In genomic region chr10:128302357-128302756, GRCm38 (mm10) we compare ENCODE assay signal across 8 mouse cellular contexts. TPM values are rescaled to one million over a fixed set of nuclear protein-coding genes. Genes with fewer than 3 reads are reported as not detected.
DNase-seq lines count a peak whose midpoint lies in the region; ATAC-seq and TF ChIP-seq lines count a peak whose summit lies in the region.

No protein-coding gene starts in this region.

- TF ChIP-seq EP300 in MEL (IDR thresholded peaks at IDR 0.05; ENCODE audit: low read depth in 1 of 2, low read length in 2 of 2) = no peak

- peaks cover 6% of the 10 kb centered on the region; the same call in 1 of the 2 replicates for H3K79me2 ChIP-seq in MEL (ENCODE audit: control insufficient read depth, insufficient read depth, low read length, poor library complexity)

- intact Hi-C loops in heart, postnatal 36 days (cut with DNase I) = no loop called here

- 30% methylated on average over 3 of the region's 3 CpGs for WGBS in heart, embryonic 14.5 days
- 42% methylated on average over 3 of the region's 3 CpGs for WGBS in hindbrain, embryonic 11.5 days
- WGBS in midbrain, embryonic 14.5 days = 41% methylated on average over 3 of the region's 3 CpGs

- no peak for TF ChIP-seq POLR2A in MEL (IDR thresholded peaks at IDR 0.05; ENCODE audit: control insufficient read depth in 1 of 2, insufficient read depth in 1 of 2, low read depth in 1 of 2, low read length in 2 of 2, poor library complexity in 1 of 2)

- H3K4me1 ChIP-seq in heart, embryonic 14.5 days (ENCODE audit: control insufficient read depth in 2 of 2, insufficient read depth in 2 of 2, low read length in 2 of 2) = peaks cover 22 to 26% of the 10 kb centered on the region in 2 experiments
- peaks cover 5 to 16% of the 10 kb centered on the region in 2 experiments for H3K4me1 ChIP-seq in MEL (ENCODE audit: control insufficient read depth in 1 of 2, insufficient read depth in 2 of 2, low read length in 2 of 2)
- H3K4me1 ChIP-seq in hindbrain, embryonic 11.5 days (replicated peaks; ENCODE audit: control insufficient read depth, insufficient read depth, low read length) = peaks cover 8% of the 10 kb centered on the region; the same call in 1 of the 2 replicates
- H3K4me1 ChIP-seq in midbrain, embryonic 14.5 days (ENCODE audit: control insufficient read depth, insufficient read depth, low read length) = peaks cover 17% of the 10 kb centered on the region

- peak overlapping the region; percentile 94 to 98; a peak in 3 of 4 replicates for H3K27ac ChIP-seq in heart, embryonic 14.5 days (replicated peaks in 1 of 2; ENCODE audit: control insufficient read depth in 1 of 2, insufficient read depth in 1 of 2, low read depth in 2 of 2, low read length in 2 of 2)
- peak overlapping the region; percentile 93 for H3K27ac ChIP-seq in MEL (ENCODE audit: control insufficient read depth, low read depth, low read length)
- peak overlapping the region; percentile 82 for H3K27ac ChIP-seq in hindbrain, embryonic 11.5 days (ENCODE audit: low read depth, low read length)
- H3K27ac ChIP-seq in midbrain, embryonic 14.5 days (replicated peaks; ENCODE audit: low read depth, low read length) = peak overlapping the region; percentile 95

- no peak for ATAC-seq in heart, embryonic 14.5 days (ENCODE audit: insufficient number of reproducible peaks, insufficient read depth, low FRiP score, low read depth)
- ATAC-seq in hindbrain, embryonic 11.5 days (ENCODE audit: low FRiP score) = no peak
- ATAC-seq in midbrain, embryonic 14.5 days (ENCODE audit: low FRiP score, low TSS enrichment) = no peak
- ATAC-seq in monocyte, adult 5-6 weeks (replicated peaks; ENCODE audit: insufficient number of reproducible peaks, low FRiP score, low TSS enrichment, poor library complexity, severe bottlenecking) = no peak

- H3K4me3 ChIP-seq in heart, embryonic 14.5 days (ENCODE audit: control insufficient read depth in 1 of 2, insufficient read depth in 1 of 2, low read depth in 1 of 2, low read length in 2 of 2) = peak overlapping the region; percentile 52 to 74; a peak in 3 of 4 replicates
- H3K4me3 ChIP-seq in MEL (ENCODE audit: control insufficient read depth in 1 of 2, insufficient read depth in 1 of 2, low read depth in 2 of 2, low read length in 2 of 2) = peak overlapping the region; percentile 68 to 85
- H3K4me3 ChIP-seq in hindbrain, embryonic 11.5 days (ENCODE audit: low read depth, low read length) = peak overlapping the region; percentile 60
- peak overlapping the region; percentile 42 for H3K4me3 ChIP-seq in midbrain, embryonic 14.5 days (replicated peaks; ENCODE audit: low read depth, low read length)

- TF ChIP-seq CTCF in MEL (IDR thresholded peaks at IDR 0.05 in 2 of 3, conservative IDR thresholded peaks at IDR 0.05 in 1 of 3; ENCODE audit: control insufficient read depth in 1 of 3, insufficient read depth in 1 of 3, low read depth in 2 of 3, low read length in 3 of 3, poor library complexity in 1 of 3, severe bottlenecking in 1 of 3) = no peak

- peak overlapping the region; percentile 84 for H3K9ac ChIP-seq in heart, embryonic 14.5 days (ENCODE audit: low read length)
- peak overlapping the region; percentile 90 for H3K9ac ChIP-seq in MEL (ENCODE audit: control insufficient read depth, low read depth, low read length, poor library complexity, severe bottlenecking)
- H3K9ac ChIP-seq in hindbrain, embryonic 11.5 days (ENCODE audit: low read depth, low read length) = peak overlapping the region; percentile 87
- H3K9ac ChIP-seq in midbrain, embryonic 14.5 days (replicated peaks; ENCODE audit: low read length) = peak overlapping the region; percentile 64

- no peaks in the 10 kb centered on the region for H3K9me3 ChIP-seq in heart, embryonic 14.5 days (ENCODE audit: control insufficient read depth, low read length)
- no peaks in the 10 kb centered on the region for H3K9me3 ChIP-seq in MEL (replicated peaks; ENCODE audit: insufficient read depth, low read length)
- H3K9me3 ChIP-seq in hindbrain, embryonic 11.5 days (ENCODE audit: control insufficient read depth, low read length) = no peaks in the 10 kb centered on the region
- H3K9me3 ChIP-seq in midbrain, embryonic 14.5 days (ENCODE audit: control insufficient read depth, low read length) = no peaks in the 10 kb centered on the region

- peak overlapping the region; percentile 66 for H3K4me2 ChIP-seq in heart, embryonic 14.5 days (ENCODE audit: low read length)
- H3K4me2 ChIP-seq in hindbrain, embryonic 11.5 days (replicated peaks; ENCODE audit: low read depth, low read length) = peak overlapping the region; percentile 72
- H3K4me2 ChIP-seq in midbrain, embryonic 14.5 days (ENCODE audit: low read length) = peak overlapping the region; percentile 70

- H3K27me3 ChIP-seq in heart, embryonic 14.5 days (ENCODE audit: control insufficient read depth, insufficient read depth, low read length) = no peaks in the 10 kb centered on the region
- H3K27me3 ChIP-seq in MEL (ENCODE audit: control insufficient read depth in 1 of 2, insufficient read depth in 2 of 2, low read length in 2 of 2) = no peaks in the 10 kb centered on the region
- no peaks in the 10 kb centered on the region for H3K27me3 ChIP-seq in hindbrain, embryonic 11.5 days (ENCODE audit: control insufficient read depth, insufficient read depth, low read length)
- no peaks in the 10 kb centered on the region for H3K27me3 ChIP-seq in midbrain, embryonic 14.5 days (ENCODE audit: control insufficient read depth, insufficient read depth, low read length)

- peaks cover 15% of the 10 kb centered on the region; the same call in 1 of the 2 replicates for H3K36me3 ChIP-seq in heart, embryonic 14.5 days (ENCODE audit: control insufficient read depth, insufficient read depth, low read length)
- H3K36me3 ChIP-seq in MEL (ENCODE audit: control insufficient read depth in 1 of 2, insufficient read depth in 2 of 2, low read length in 2 of 2) = peaks cover 0 to 18% of the 10 kb centered on the region in 2 experiments; a peak in 2 of 4 replicates
- no peaks in the 10 kb centered on the region for H3K36me3 ChIP-seq in hindbrain, embryonic 11.5 days (ENCODE audit: control insufficient read depth, insufficient read depth, low read length)
- no peaks in the 10 kb centered on the region for H3K36me3 ChIP-seq in midbrain, embryonic 14.5 days (ENCODE audit: control insufficient read depth, insufficient read depth, low read length)

- DNase-seq in heart, postnatal 36 days = no peak
- DNase-seq in MEL (ENCODE audit: low read depth, low spot score) = peak; percentile 61
- DNase-seq in hindbrain, embryonic 11.5 days (ENCODE audit: low spot score) = peak; percentile 4
- no peak for DNase-seq in midbrain, embryonic 14.5 days
- no peak for DNase-seq in ovary, postnatal 10 days (ENCODE audit: low spot score)
- no peak for DNase-seq in right cerebral cortex, postnatal 36 days (ENCODE audit: low spot score in 2 of 2)

- TF ChIP-seq RAD21 in MEL (IDR thresholded peaks at IDR 0.05; ENCODE audit: low read depth, low read length) = no peak

RNA-seq across cellular contexts. Expression of gene Pan2, which starts 0.8 kb away (rescaled TPM):
- 28.8 and 29.6 TPM in 2 replicates for polyA plus RNA-seq in heart, embryonic 14.5 days (2014; fragmentation: Nextera tagmentation; extraction: Ambion mirVana)
- 1 to 10 TPM; 7.5 to 7.6 TPM for total RNA-seq in heart, postnatal 36 days (2021)
- 6.8 and 7.9 TPM in 2 replicates for total RNA-seq in MEL (2012; rRNA removed)
- polyA plus RNA-seq in MEL (2012; ENCODE audit: insufficient read depth in 1 of 2, insufficient read length in 2 of 2, low read depth in 1 of 2, low replicate concordance in 2 of 2, missing spikeins in 1 of 2) = 10 to 100 TPM in 1 of 2 experiments, not detected in 1; 28.6 TPM
- 30.5 and 31.2 TPM in 2 replicates for polyA plus RNA-seq in hindbrain, embryonic 11.5 days (2014; fragmentation: Nextera tagmentation; extraction: Ambion mirVana)
- 18.5 and 23.0 TPM in 2 replicates for polyA plus RNA-seq in midbrain, embryonic 14.5 days (2014; fragmentation: Nextera tagmentation; extraction: Ambion mirVana)
- total RNA-seq in monocyte, adult 5-6 weeks (2017) = 12.1 to 21.8 TPM (median 14.6 TPM) in 3 replicates

RNA-seq across cellular contexts. Expression of gene Il23a, which starts 3.8 kb away (rescaled TPM):
- polyA plus RNA-seq in heart, embryonic 14.5 days (2014; fragmentation: Nextera tagmentation; extraction: Ambion mirVana) = 3.3 and 4.3 TPM in 2 replicates
- not detected for total RNA-seq in heart, postnatal 36 days (2021)
- 0.12 and 0.20 TPM in 2 replicates for total RNA-seq in MEL (2012; rRNA removed)
- under 1 TPM in 1 of 2 experiments, not detected in 1; 0.29 TPM for polyA plus RNA-seq in MEL (2012; ENCODE audit: insufficient read depth in 1 of 2, insufficient read length in 2 of 2, low read depth in 1 of 2, low replicate concordance in 2 of 2, missing spikeins in 1 of 2)
- polyA plus RNA-seq in hindbrain, embryonic 11.5 days (2014; fragmentation: Nextera tagmentation; extraction: Ambion mirVana) = 0.28 TPM in 1 of 2 replicates, not detected in the other
- 0.22 TPM in 1 of 2 replicates, not detected in the other for polyA plus RNA-seq in midbrain, embryonic 14.5 days (2014; fragmentation: Nextera tagmentation; extraction: Ambion mirVana)
- total RNA-seq in monocyte, adult 5-6 weeks (2017) = not detected in 3 replicates

RNA-seq across cellular contexts. Expression of gene Cnpy2, which starts 19.9 kb away (rescaled TPM):
- 213 and 243 TPM in 2 replicates for polyA plus RNA-seq in heart, embryonic 14.5 days (2014; fragmentation: Nextera tagmentation; extraction: Ambion mirVana)
- 10 to 100 TPM; 65.4 to 67.3 TPM for total RNA-seq in heart, postnatal 36 days (2021)
- total RNA-seq in MEL (2012; rRNA removed) = 92.4 and 98.1 TPM in 2 replicates
- 100 to 1,000 TPM in 1 of 2 experiments, not detected in 1; 107 TPM for polyA plus RNA-seq in MEL (2012; ENCODE audit: insufficient read depth in 1 of 2, insufficient read length in 2 of 2, low read depth in 1 of 2, low replicate concordance in 2 of 2, missing spikeins in 1 of 2)
- 229 and 245 TPM in 2 replicates for polyA plus RNA-seq in hindbrain, embryonic 11.5 days (2014; fragmentation: Nextera tagmentation; extraction: Ambion mirVana)
- 193 and 194 TPM in 2 replicates for polyA plus RNA-seq in midbrain, embryonic 14.5 days (2014; fragmentation: Nextera tagmentation; extraction: Ambion mirVana)
- total RNA-seq in monocyte, adult 5-6 weeks (2017) = 31.0 to 45.3 TPM (median 42.6 TPM) in 3 replicates

RNA-seq across cellular contexts. Expression of gene Stat2, which starts 32.0 kb away (rescaled TPM):
- polyA plus RNA-seq in heart, embryonic 14.5 days (2014; fragmentation: Nextera tagmentation; extraction: Ambion mirVana) = 10.0 and 10.9 TPM in 2 replicates
- 10 to 100 TPM in 1 of 2 experiments, 1 to 10 TPM in 1; 8.4 to 15.4 TPM for total RNA-seq in heart, postnatal 36 days (2021)
- total RNA-seq in MEL (2012; rRNA removed) = 3.4 and 3.6 TPM in 2 replicates
- polyA plus RNA-seq in MEL (2012; ENCODE audit: insufficient read depth in 1 of 2, insufficient read length in 2 of 2, low read depth in 1 of 2, low replicate concordance in 2 of 2, missing spikeins in 1 of 2) = 1 to 10 TPM in 1 of 2 experiments, not detected in 1; 6.6 TPM
- polyA plus RNA-seq in hindbrain, embryonic 11.5 days (2014; fragmentation: Nextera tagmentation; extraction: Ambion mirVana) = 15.4 and 17.3 TPM in 2 replicates
- polyA plus RNA-seq in midbrain, embryonic 14.5 days (2014; fragmentation: Nextera tagmentation; extraction: Ambion mirVana) = 12.2 and 23.0 TPM in 2 replicates
- total RNA-seq in monocyte, adult 5-6 weeks (2017) = 17.5 to 30.8 TPM (median 30.3 TPM) in 3 replicates

RNA-seq across cellular contexts. Expression of gene Apof, which starts 33.9 kb away (rescaled TPM):
- not detected in 2 replicates for polyA plus RNA-seq in heart, embryonic 14.5 days (2014; fragmentation: Nextera tagmentation; extraction: Ambion mirVana)
- not detected for total RNA-seq in heart, postnatal 36 days (2021)
- not detected in 2 replicates for total RNA-seq in MEL (2012; rRNA removed)
- not detected for polyA plus RNA-seq in MEL (2012; ENCODE audit: insufficient read depth in 1 of 2, insufficient read length in 2 of 2, low read depth in 1 of 2, low replicate concordance in 2 of 2, missing spikeins in 1 of 2)
- polyA plus RNA-seq in hindbrain, embryonic 11.5 days (2014; fragmentation: Nextera tagmentation; extraction: Ambion mirVana) = not detected in 2 replicates
- polyA plus RNA-seq in midbrain, embryonic 14.5 days (2014; fragmentation: Nextera tagmentation; extraction: Ambion mirVana) = not detected in 2 replicates
- total RNA-seq in monocyte, adult 5-6 weeks (2017) = 0.39 TPM in 1 of 3 replicates, not detected in the others

Comparison
In these comparisons a context has a peak if more than half of its experiments do, and no peak if none do; other contexts are left out.
1. DNase-seq: peak in MEL (single experiment) and hindbrain, embryonic 11.5 days (single experiment); none in heart, postnatal 36 days (0 of 2), midbrain, embryonic 14.5 days (single experiment), ovary, postnatal 10 days (single experiment) and right cerebral cortex, postnatal 36 days (0 of 2).
2. Peak in every context shown above with its lines, with median percentiles within 50 percentile points of each other: H3K27ac ChIP-seq, H3K4me2 ChIP-seq, H3K4me3 ChIP-seq and H3K9ac ChIP-seq.